Mouse (Mus musculus) heart, embryonic 12.5 days (tissue): ENCODE measurements at regions not wholly inside any gene's neighbourhood (a gene's known extent, or its start where the extent isn't known, plus 50 kb on each side); places are given as distances from the start of the nearest gene placed in this dataset.

Experiments
- ATAC-seq: fragments of 200-750 bp; cut with Nextera tagmentation; 2 replicates; pipeline ENCODE4 v1.8.0; 2017; ENCODE audit warnings: moderate TSS enrichment, moderate library complexity; ENCODE audit not compliant: insufficient number of reproducible peaks, low FRiP score
- H3K27ac ChIP-seq: fragments of 300-500 bp; sonication (generic); 2 replicates; pipeline ENCODE4 v1.5.1; 2016; ENCODE audit warnings: mild to moderate bottlenecking, moderate library complexity; ENCODE audit not compliant: poor library complexity, severe bottlenecking
- H3K27me3 ChIP-seq: fragments of 300-500 bp; sonication (generic); replicated peaks from 2 replicates; pipeline ENCODE4 v1.6.1; 2016; ENCODE audit warnings: mild to moderate bottlenecking, moderate library complexity
- H3K36me3 ChIP-seq: fragments of 300-500 bp; sonication (generic); 2 replicates; pipeline ENCODE4 v1.6.1; 2016; ENCODE audit warnings: mild to moderate bottlenecking, moderate library complexity
- H3K4me1 ChIP-seq: fragments of 300-500 bp; sonication (generic); replicated peaks from 2 replicates; pipeline ENCODE4 v1.6.1; 2016; ENCODE audit warnings: mild to moderate bottlenecking
- H3K4me2 ChIP-seq: fragments of 300-500 bp; sonication (generic); 2 replicates; pipeline ENCODE4 v1.6.1; 2016; ENCODE audit warnings: mild to moderate bottlenecking, moderate library complexity
- H3K4me3 ChIP-seq: fragments of 300-500 bp; sonication (generic); 2 replicates; pipeline ENCODE4 v1.5.1; 2016; ENCODE audit warnings: mild to moderate bottlenecking
- H3K9ac ChIP-seq: fragments of 300-500 bp; sonication (generic); 2 replicates; pipeline ENCODE4 v1.6.1; 2016; ENCODE audit warnings: mild to moderate bottlenecking, moderate library complexity
- H3K9me3 ChIP-seq: fragments of 300-500 bp; sonication (generic); replicated peaks from 2 replicates; pipeline ENCODE4 v1.6.1; 2016; ENCODE audit warnings: mild to moderate bottlenecking, moderate library complexity
- WGBS: fragments of 180-500 bp; shearing (Covaris S2); methylation state at CpG from one replicate; pipeline ENCODE4 v1.1.7; 2016; 5-methylcytosine and 5-hydroxymethylcytosine counted together

- ATAC-seq = no peak
- Histone ChIP-seq H3K4me1 (peaks cover 35% of the 10 kb centered on the region), H3K9me3 (no peaks in the 10 kb centered on the region), H3K27ac (no peak overlapping the region), H3K9ac (no peak overlapping the region), H3K36me3 (no peaks in the 10 kb centered on the region), H3K27me3 (no peaks in the 10 kb centered on the region), H3K4me3 (no peak overlapping the region), H3K4me2 (no peak overlapping the region)
- WGBS = 77% methylated on average over 11 of the region's 11 CpGs
Observed at GRCm38 (mm10) chr15:36888351-36889069, 119.1 kb downstream of the Zfp706 start.

DNA sequence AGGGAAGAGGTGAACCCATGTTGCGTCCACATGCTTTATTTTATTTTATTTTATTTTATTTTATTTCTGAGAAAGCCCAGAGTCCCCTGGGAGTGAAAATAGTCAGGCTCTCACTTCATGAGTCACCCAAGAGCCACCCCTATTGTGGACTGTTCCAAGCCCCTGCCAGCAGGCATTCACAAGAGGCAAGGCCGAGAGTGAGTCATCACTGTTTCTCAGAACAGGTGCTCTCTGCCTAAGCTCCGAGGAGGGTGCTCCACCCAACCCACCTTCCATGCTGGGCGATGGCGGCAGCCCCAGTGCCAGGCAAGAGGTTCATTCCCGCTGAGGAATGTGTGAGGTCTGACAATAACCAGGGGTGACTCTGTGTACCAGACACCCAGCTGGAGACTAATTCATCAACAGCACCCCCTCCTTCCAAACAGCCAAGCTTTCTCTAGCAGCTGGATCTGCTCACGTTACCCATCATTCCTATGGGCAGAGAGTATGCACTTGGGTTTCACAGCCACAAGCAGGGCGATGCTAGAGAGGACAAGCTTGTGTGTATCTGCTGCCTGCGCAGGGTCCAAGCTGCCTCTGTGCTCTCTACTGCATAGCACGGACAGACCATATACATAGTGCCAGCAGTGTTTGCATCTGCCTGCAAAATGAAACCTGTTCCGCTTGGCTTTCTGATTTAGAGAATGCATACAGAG lies 122.8 kb downstream of the Zfp706 start:
- H3K9ac ChIP-seq = no peak overlapping the region
- H3K27me3 ChIP-seq = no peaks in the 10 kb centered on the region
- 69% methylated on average over 11 of the region's 11 CpGs for WGBS
- no peaks in the 10 kb centered on the region for H3K36me3 ChIP-seq
- H3K9me3 ChIP-seq = no peaks in the 10 kb centered on the region
- no peak overlapping the region for H3K4me3 ChIP-seq
- ATAC-seq = no peak
- no peak overlapping the region for H3K27ac ChIP-seq
- H3K4me1 ChIP-seq = peaks cover 20% of the 10 kb centered on the region
- H3K4me2 ChIP-seq = no peak overlapping the region

- 82% methylated on average over 3 of the region's 3 CpGs for WGBS
- Histone ChIP-seq H3K4me3 (no peak overlapping the region), H3K27me3 (no peaks in the 10 kb centered on the region), H3K9ac (no peak overlapping the region), H3K36me3 (no peaks in the 10 kb centered on the region), H3K4me2 (no peak overlapping the region), H3K27ac (no peak overlapping the region), H3K4me1 (peaks cover 23% of the 10 kb centered on the region), H3K9me3 (no peaks in the 10 kb centered on the region)
- no peak for ATAC-seq
Observed at GRCm38 (mm10) chr15:36884074-36884473, 123.5 kb downstream of the Zfp706 start.

DNA sequence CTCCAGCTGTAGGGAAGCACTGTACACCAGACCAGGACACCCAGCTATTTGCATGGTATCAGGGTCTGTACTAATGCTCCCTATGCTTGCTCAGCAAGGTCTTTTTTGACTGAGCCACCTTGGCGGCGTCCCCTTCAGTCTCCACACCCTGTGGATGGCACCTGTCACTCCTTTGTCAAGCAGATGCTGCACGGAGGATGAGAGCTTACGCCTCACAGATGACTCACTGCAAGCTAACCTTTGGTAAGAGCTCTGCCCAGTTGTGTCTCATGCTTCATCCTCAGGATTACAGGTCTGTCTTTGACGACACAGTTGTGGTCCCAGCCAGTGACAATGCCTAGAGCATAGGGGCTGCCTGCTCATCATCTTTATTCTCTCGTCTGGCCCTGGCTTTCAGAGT lies 124.4 kb downstream of the Zfp706 start:
- Histone ChIP-seq H3K4me1 (peaks cover 32% of the 10 kb centered on the region), H3K4me2 (no peak overlapping the region), H3K36me3 (no peaks in the 10 kb centered on the region), H3K27me3 (no peaks in the 10 kb centered on the region), H3K9ac (no peak overlapping the region), H3K4me3 (no peak overlapping the region), H3K27ac (no peak overlapping the region), H3K9me3 (no peaks in the 10 kb centered on the region)
- WGBS = 79% methylated on average over 6 of the region's 6 CpGs
- no peak for ATAC-seq

GRCm38 (mm10) chr15:36881576-36881975 lies 126.0 kb downstream of the Zfp706 start:
- WGBS = 88% methylated on average over 2 of the region's 2 CpGs
- no peak overlapping the region for H3K27ac ChIP-seq
- peaks cover 34% of the 10 kb centered on the region for H3K4me1 ChIP-seq
- no peak for ATAC-seq
- H3K4me2 ChIP-seq = no peak overlapping the region
- no peaks in the 10 kb centered on the region for H3K36me3 ChIP-seq
- no peaks in the 10 kb centered on the region for H3K27me3 ChIP-seq
- no peaks in the 10 kb centered on the region for H3K9me3 ChIP-seq
- no peak overlapping the region for H3K4me3 ChIP-seq
- no peak overlapping the region for H3K9ac ChIP-seq

DNA sequence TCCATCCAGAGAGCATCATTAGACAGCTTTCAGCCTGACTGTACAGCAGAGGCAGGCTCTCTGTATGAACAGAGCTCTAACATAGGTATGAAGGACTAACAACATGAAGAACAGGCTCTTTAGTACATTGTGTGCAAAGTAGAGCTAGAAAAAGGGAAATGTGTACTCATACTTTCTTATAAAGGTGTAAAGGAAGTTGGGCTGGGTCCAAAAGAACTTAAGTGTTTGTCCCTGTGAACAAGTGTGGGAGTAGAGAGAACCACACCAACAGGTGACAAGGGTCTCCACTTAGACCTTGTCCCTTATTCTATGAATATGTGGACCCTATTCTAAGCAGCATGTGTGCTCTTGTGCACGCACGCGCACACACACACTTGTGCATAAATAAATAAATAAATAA lies 127.0 kb downstream of the Zfp706 start:
- ATAC-seq = no peak
- Histone ChIP-seq H3K4me3 (no peak overlapping the region), H3K4me2 (no peak overlapping the region), H3K9me3 (no peaks in the 10 kb centered on the region), H3K27ac (no peak overlapping the region), H3K27me3 (no peaks in the 10 kb centered on the region), H3K4me1 (peaks cover 39% of the 10 kb centered on the region), H3K9ac (no peak overlapping the region), H3K36me3 (no peaks in the 10 kb centered on the region)
- 95% methylated on average over 3 of the region's 3 CpGs for WGBS

DNA sequence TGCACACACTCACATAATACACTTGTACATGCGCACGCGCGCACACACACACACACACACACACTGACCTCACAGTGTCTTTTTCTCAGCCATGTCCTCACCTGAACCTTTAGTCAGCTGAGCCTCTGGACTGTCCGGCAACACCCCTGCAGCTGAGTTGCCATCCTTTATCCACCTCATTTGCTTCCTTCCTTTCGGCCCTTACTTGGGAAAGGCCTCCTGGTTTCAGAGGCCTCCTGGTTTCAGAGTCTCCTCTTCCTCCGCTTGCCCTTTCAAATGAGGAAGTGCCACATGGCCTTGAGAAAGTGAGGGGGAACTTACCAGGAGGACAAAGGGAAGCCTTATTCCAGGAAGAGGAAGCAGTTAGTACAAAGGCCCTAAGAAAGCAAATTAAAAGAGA lies 128.0 kb downstream of the Zfp706 start:
- no peak for ATAC-seq
- no peak overlapping the region for H3K4me3 ChIP-seq
- H3K9me3 ChIP-seq = no peaks in the 10 kb centered on the region
- no peaks in the 10 kb centered on the region for H3K27me3 ChIP-seq
- peaks cover 40% of the 10 kb centered on the region for H3K4me1 ChIP-seq
- no peak overlapping the region for H3K9ac ChIP-seq
- WGBS = 82% methylated on average over 7 of the region's 7 CpGs
- no peak overlapping the region for H3K27ac ChIP-seq
- H3K36me3 ChIP-seq = no peaks in the 10 kb centered on the region
- no peak overlapping the region for H3K4me2 ChIP-seq

GRCm38 (mm10) chr15:36878960-36879359 lies 128.6 kb downstream of the Zfp706 start:
- Histone ChIP-seq H3K4me1 (peaks cover 43% of the 10 kb centered on the region), H3K9me3 (no peaks in the 10 kb centered on the region), H3K27me3 (no peaks in the 10 kb centered on the region), H3K4me3 (no peak overlapping the region), H3K36me3 (no peaks in the 10 kb centered on the region), H3K9ac (no peak overlapping the region), H3K4me2 (no peak overlapping the region), H3K27ac (no peak overlapping the region; the same call in 1 of the 2 replicates)
- no peak for ATAC-seq
- 32% methylated on average over 5 of the region's 5 CpGs for WGBS

DNA sequence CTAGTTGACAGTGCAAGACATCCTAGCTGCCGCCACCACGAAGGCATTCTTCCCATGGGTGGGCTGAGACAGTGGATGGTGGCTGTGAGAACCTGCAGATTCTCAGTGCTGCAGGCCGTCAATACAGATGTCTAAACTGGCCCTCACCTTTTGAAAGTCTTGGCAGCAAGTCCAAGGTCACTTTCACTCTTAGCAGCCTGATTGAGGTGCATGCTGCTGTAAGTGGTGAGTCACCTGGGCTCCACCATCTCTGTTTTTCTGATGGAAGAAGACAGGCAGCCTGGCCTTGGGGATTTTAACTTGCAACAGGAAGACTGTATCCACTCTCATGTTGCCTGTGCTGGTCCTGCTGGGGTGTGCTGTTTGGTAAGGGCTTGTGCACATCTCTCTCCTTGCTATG lies 129.3 kb downstream of the Zfp706 start:
- Histone ChIP-seq H3K27ac (no peak overlapping the region), H3K9ac (no peak overlapping the region), H3K4me2 (no peak overlapping the region), H3K9me3 (no peaks in the 10 kb centered on the region), H3K36me3 (no peaks in the 10 kb centered on the region), H3K4me3 (no peak overlapping the region), H3K4me1 (peaks cover 50% of the 10 kb centered on the region), H3K27me3 (no peaks in the 10 kb centered on the region)
- WGBS = 67% methylated on average over 3 of the region's 3 CpGs
- no peak for ATAC-seq

- Histone ChIP-seq H3K36me3 (no peaks in the 10 kb centered on the region), H3K27ac (no peak overlapping the region), H3K4me3 (no peak overlapping the region), H3K9ac (no peak overlapping the region), H3K9me3 (no peaks in the 10 kb centered on the region), H3K4me1 (peaks cover 58% of the 10 kb centered on the region), H3K27me3 (no peaks in the 10 kb centered on the region), H3K4me2 (no peak overlapping the region)
- no peak for ATAC-seq
- 75% methylated on average over 7 of the region's 7 CpGs for WGBS
Observed at GRCm38 (mm10) chr15:36877501-36877900, 130.1 kb downstream of the Zfp706 start.

DNA sequence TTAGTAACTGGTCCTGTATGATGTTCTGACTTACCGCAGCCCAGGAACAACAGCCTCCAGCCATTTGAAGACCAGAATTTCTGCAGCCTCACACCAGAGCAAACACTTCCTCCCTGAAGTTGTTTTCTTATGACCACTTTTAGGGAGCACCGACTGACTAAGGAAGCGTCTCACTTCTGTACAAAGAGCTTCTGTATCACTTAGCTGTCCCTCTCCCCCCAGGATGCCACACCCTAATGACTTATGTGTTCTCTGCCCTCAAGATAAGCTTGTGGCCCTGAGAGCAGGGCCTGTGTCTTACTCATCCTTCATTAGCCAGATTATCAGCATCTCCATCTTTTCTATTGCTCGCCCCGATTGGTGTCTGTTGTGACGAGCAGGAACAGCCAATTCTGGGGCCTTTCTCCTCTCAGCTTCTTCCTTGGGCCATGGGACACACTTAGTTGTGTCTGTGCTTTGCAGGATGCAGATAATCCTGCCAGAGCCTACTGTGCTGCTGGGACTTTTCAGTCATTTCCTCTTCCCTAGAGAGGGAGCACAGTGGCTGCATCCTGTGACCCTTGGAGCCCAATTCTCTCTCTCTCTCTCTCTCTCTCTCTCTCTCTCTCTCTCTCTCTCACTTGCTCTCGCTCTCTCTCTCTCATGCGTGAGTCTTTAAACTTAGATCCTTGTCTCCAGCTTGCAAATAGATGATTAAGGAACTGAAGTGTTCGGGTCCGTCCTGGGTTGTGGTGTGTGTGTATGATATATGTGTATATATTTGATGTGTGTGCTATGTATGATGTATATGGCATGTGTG lies 131.4 kb downstream of the Zfp706 start:
- H3K4me1 ChIP-seq = peaks cover 63% of the 10 kb centered on the region
- H3K4me2 ChIP-seq = no peak overlapping the region
- H3K9ac ChIP-seq = no peak overlapping the region
- peak overlapping the region; percentile 56 for H3K27ac ChIP-seq
- no peak overlapping the region for H3K4me3 ChIP-seq
- H3K27me3 ChIP-seq = no peaks in the 10 kb centered on the region
- 55% methylated on average over 10 of the region's 10 CpGs for WGBS
- no peaks in the 10 kb centered on the region for H3K36me3 ChIP-seq
- ATAC-seq = 0 out of 2 replicates have a peak, but pooled peaks have one; percentile 40
- no peaks in the 10 kb centered on the region for H3K9me3 ChIP-seq
